Mouse (Mus musculus) kidney, adult 2 months (tissue): Measurements from ENCODE around the gene Lgals3bp. TPM values are rescaled to one million over a fixed set of nuclear protein-coding genes. Genes with fewer than 3 reads are reported as not detected.
"Not testable (repeated sequence)": the region's sequence is repeated elsewhere in the genome, so short reads cannot be mapped to it uniquely, and the experiment has no call there.

Experiments used
- DNase-seq: peaks from one replicate; pipeline ENCODE4 v3.0.0; 2021
- H3K27ac ChIP-seq: fragments of 200-500 bp; 2 replicates; pipeline ENCODE4 v1.5.1; 2012; ENCODE audit warnings: low read depth, low read length, control low read depth, inconsistent platforms; ENCODE audit not compliant: insufficient read depth
- H3K27me3 ChIP-seq: fragments of 200-500 bp; replicated peaks from 2 replicates; pipeline ENCODE4 v1.6.1; 2012; ENCODE audit warnings: mild to moderate bottlenecking, moderate library complexity, low read length, inconsistent platforms; ENCODE audit not compliant: control insufficient read depth, insufficient read depth
- H3K36me3 ChIP-seq: fragments of 200-500 bp; 2 replicates; pipeline ENCODE4 v1.6.1; 2012; ENCODE audit warnings: mild to moderate bottlenecking, moderate library complexity, low read length, inconsistent platforms; ENCODE audit not compliant: control insufficient read depth, insufficient read depth
- H3K4me1 ChIP-seq: fragments of 200-500 bp; 2 replicates; pipeline ENCODE4 v1.6.1; 2011; ENCODE audit warnings: low read length; ENCODE audit not compliant: control insufficient read depth, insufficient read depth
- H3K4me3 ChIP-seq: fragments of 200-500 bp; 2 replicates; pipeline ENCODE4 v1.5.1; 2011; ENCODE audit warnings: mild to moderate bottlenecking, low read depth, low read length, control low read depth; ENCODE audit not compliant: insufficient read depth
- CTCF ChIP-seq: fragments of 200-500 bp; conservative IDR thresholded peaks from 2 replicates; pipeline ENCODE4 v1.5.1; 2011; ENCODE audit warnings: low read depth, mild to moderate bottlenecking, control low read depth, low read length, moderate library complexity, mixed read lengths; ENCODE audit not compliant: insufficient read depth, insufficient read length
- POLR2A ChIP-seq: fragments of 200-500 bp; IDR thresholded peaks from one replicate; pipeline ENCODE4 v1.6.1; 2011; ENCODE audit warnings: low read depth, low read length, control low read depth
- WGBS: fragments of 180-500 bp; shearing (Covaris S2); methylation state at CpG from one replicate; pipeline ENCODE4 v1.1.7; 2018; 5-methylcytosine and 5-hydroxymethylcytosine counted together
- polyA plus RNA-seq: library from polyadenylated mRNA; depleted of rRNA; stranded (reverse); fragments of >200 nt; gene quantifications from 2 replicates; pipeline ENCODE4 v1.2.3, GENCODE M21; 2012

Gene Lgals3bp
- polyA plus RNA-seq, 1 experiment = 360 TPM

DNA sequence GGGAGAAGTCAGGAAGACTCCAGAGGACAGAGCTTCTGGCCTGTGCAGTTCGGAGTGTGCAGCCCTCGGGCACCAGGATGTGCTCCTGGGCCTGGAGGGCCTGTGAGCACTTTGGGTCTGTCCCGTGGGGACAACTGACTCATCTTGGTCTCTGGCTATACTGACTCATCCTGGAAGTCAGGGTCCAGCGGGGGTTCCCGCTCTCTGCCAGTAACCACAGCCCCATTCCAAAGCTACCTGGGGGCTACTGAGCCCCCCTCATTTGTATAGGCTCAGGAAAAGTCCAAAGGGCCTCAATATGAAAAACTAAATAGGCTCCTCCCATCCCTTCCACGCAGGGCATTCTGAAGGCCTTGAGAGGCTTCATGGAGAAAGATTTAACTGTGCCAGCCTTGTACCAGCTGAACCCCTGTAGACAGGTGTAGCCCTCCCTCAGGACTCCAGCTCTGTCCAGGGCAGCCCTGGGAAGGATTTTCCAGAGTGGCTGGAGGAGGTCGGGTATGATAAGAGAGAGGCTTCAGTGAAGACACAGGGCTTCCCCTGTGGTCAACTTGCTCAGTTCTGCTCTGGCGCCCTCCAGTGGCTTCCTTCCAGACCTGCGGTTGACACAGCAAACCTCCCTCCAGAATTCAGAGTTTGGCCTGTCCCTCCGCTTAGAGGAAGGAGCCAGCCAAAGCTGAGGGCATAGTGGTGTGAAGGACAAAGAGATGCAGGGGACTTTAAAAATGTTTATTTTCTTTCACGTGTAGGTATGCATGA lies 22.5 kb downstream of the Lgals3bp start:
- no peak overlapping the region for H3K27ac ChIP-seq
- no peaks in the 10 kb centered on the region for H3K36me3 ChIP-seq
- no peaks in the 10 kb centered on the region for H3K27me3 ChIP-seq
- DNase-seq = peak; percentile 81
- no peak overlapping the region for H3K4me3 ChIP-seq
- H3K4me1 ChIP-seq = no peaks in the 10 kb centered on the region
- WGBS = 40% methylated on average over 11 of the region's 11 CpGs
- TF ChIP-seq POLR2A (no peak), CTCF (peak; percentile 85)

DNA sequence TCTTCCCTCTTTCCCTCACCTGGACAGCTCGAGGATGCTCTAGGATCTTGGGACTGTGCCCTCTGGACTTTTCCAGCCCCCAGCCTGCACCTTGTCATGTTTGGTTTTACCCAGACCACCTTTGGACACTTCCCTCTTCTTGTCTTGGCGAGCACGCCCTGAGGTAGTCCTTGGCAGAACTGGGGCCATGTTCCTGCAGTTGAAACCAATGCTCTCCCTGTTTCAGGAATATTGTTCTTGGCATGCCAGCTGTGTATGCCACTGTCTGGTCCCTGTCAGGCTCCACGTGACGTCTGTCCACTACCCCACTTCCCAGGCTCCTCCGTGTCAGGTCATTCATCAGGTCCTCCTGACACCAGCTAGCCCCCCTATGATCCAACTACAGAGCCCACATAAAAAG lies 23.2 kb downstream of the Lgals3bp start:
- Histone ChIP-seq H3K27me3 (no peaks in the 10 kb centered on the region), H3K4me1 (no peaks in the 10 kb centered on the region), H3K4me3 (no peak overlapping the region), H3K27ac (no peak overlapping the region), H3K36me3 (no peaks in the 10 kb centered on the region)
- DNase-seq = no peak
- whole genome bisulfite sequencing = 83% methylated on average over 6 of the region's 6 CpGs
- TF ChIP-seq POLR2A (no peak), CTCF (no peak)

DNA sequence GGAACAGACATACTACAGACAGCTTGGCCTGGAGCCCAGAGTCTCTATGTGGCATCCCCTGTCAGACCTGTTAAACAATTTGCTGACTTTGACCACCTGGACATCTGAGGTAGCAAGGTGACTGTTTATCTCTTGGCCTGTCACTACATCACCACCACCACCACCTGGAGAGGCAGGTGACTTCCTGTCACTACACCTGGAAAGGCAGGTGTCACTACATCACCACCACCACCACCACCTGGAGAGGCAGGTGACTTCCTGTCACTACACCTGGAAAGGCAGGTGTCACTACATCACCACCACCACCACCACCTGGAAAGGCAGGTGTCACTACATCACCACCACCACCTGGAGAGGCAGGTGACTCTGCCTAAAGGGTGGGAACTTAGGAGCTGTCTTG lies 25.6 kb downstream of the Lgals3bp start:
- DNase-seq, H3K4me3 ChIP-seq, H3K4me1 ChIP-seq, H3K27me3 ChIP-seq, H3K27ac ChIP-seq, H3K36me3 ChIP-seq: not testable (repeated sequence)

DNA sequence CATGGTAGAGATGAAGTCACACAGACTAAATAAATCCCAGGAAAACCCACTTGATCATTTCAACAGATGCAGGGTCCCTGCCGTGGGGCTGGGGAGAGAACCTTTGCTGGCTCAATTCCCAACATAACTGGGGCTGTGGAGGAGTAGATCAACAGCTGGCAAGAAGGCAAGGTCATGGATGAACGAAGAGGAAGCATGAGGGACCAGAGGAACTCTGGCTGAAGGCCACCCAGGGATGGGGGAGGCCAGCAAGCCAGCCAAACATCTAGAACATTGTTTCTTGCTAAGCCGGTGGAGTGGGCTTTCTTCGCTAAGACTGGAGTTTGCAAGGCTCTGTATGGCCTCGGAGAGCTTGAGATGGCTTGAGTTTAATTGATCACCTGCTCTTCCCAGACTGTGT lies 26.0 kb downstream of the Lgals3bp start:
- DNase-seq = no peak
- Histone ChIP-seq H3K4me1 (no peaks in the 10 kb centered on the region), H3K4me3 (no peak overlapping the region), H3K36me3 (no peaks in the 10 kb centered on the region), H3K27ac (no peak overlapping the region), H3K27me3 (no peaks in the 10 kb centered on the region)
- WGBS = 31% methylated on average over 5 of the region's 5 CpGs
- no peak for TF ChIP-seq POLR2A
- no peak for TF ChIP-seq CTCF

DNA sequence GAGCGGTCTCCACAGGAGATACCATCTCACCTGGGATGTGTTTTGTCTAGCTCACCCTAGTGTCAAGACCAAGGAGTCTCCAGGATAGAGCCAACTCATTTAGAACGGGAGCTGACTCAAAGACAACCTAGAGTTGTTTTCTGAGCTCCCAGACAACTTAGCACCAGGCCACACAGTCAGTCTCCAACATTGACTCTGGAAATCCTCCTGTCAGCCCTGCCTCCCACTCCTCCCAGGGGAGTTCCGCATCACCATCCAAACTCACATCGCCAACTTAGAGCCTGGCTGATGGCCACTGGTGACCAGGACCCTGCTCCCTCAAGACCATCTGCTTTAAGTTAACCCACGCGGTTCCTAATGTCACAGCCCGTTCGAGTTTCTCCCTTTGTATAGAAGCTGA lies 26.4 kb downstream of the Lgals3bp start:
- Histone ChIP-seq H3K27ac (no peak overlapping the region), H3K4me1 (no peaks in the 10 kb centered on the region), H3K27me3 (no peaks in the 10 kb centered on the region), H3K36me3 (no peaks in the 10 kb centered on the region), H3K4me3 (no peak overlapping the region)
- WGBS = 73% methylated on average over 8 of the region's 8 CpGs
- no peak for DNase-seq
- TF ChIP-seq CTCF = no peak

DNA sequence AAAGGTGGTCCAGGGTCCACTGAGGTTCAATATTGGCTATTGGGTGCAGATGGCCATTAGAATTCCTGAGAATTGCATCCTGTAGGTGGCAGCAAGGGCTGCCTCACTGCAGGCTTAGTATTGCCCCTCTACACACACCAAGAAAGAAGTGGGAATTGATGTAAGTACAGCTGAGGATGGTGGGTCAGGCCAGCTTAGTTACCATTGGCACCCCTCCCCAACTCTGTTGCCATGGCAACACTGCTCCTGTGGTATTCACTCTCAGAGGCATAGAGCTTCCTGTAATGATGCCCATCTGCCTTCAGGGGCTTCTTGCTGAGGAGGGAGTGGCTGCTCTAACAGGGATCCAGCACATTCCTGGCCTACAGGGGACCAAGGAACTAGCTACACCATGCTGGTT lies 26.9 kb downstream of the Lgals3bp start:
- Histone ChIP-seq H3K27ac (no peak overlapping the region), H3K4me3 (no peak overlapping the region), H3K36me3 (no peaks in the 10 kb centered on the region), H3K4me1 (no peaks in the 10 kb centered on the region), H3K27me3 (no peaks in the 10 kb centered on the region)
- no peak for DNase-seq
- TF ChIP-seq CTCF = 0 out of 2 replicates have a peak, but pooled peaks have one; percentile 23
- no peak for TF ChIP-seq POLR2A

DNA sequence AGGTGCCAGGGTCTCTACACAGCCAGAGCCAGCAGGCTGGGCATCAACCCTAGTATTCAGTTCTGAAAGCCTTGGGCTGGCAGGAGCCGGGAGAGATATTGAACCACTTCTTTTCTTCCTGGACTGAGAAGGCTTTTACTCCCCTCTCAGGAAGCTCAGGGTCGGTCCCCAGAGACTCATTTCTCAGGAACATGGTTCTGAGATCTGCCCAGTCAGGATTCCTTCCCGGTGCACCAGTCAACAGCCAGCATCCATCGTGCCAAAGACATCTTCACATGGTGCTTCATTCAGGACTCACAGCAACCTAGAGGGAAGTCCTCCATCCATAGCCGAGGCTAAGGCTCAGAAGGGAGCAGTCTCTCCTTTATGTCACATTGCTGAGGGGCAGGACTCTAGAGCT lies 27.4 kb downstream of the Lgals3bp start:
- no peak for DNase-seq
- TF ChIP-seq POLR2A = no peak
- TF ChIP-seq CTCF = no peak
- no peaks in the 10 kb centered on the region for H3K36me3 ChIP-seq
- H3K27me3 ChIP-seq = no peaks in the 10 kb centered on the region
- H3K4me1 ChIP-seq = no peaks in the 10 kb centered on the region
- 68% methylated on average over 5 of the region's 5 CpGs for WGBS
- no peak overlapping the region for H3K4me3 ChIP-seq
- no peak overlapping the region for H3K27ac ChIP-seq

DNA sequence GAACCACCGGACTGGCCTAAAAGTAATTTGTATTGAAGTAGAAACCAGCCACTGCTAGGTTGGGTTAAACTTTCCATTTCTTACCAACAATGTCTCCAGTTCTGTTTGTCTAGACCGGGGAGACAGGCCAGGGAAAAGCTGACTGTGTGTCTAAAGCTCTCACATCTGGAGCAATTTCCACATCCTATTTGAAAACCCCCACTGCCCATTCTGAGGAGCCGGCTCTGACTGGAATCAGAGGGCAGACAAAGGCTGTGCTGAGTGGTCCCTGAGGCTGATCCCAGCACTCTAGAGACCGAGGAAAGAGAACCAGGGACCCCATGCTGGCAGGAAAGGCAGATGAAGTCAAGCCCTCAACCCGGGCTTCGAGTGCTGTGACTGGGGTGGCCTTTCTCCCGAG lies 29.3 kb downstream of the Lgals3bp start:
- no peaks in the 10 kb centered on the region for H3K4me1 ChIP-seq
- H3K27ac ChIP-seq = no peak overlapping the region
- no peaks in the 10 kb centered on the region for H3K36me3 ChIP-seq
- no peaks in the 10 kb centered on the region for H3K27me3 ChIP-seq
- no peak overlapping the region for H3K4me3 ChIP-seq
- TF ChIP-seq CTCF = no peak
- no peak for TF ChIP-seq POLR2A
- WGBS = 72% methylated on average over 7 of the region's 7 CpGs
- DNase-seq = no peak
